Mouse (Mus musculus) liver, embryonic 14.5 days (tissue): Measurements from ENCODE around the gene Phf13. TPM values are rescaled to one million over a fixed set of nuclear protein-coding genes. Genes with fewer than 3 reads are reported as not detected.
A peak's percentile ranks its signal among the peaks of the same experiment; 100 is the strongest.

Source experiments
- ATAC-seq: fragments of 200-750 bp; cut with Nextera tagmentation; 2 replicates; pipeline ENCODE4 v1.8.0; 2017; ENCODE audit warnings: moderate number of reproducible peaks, mild to moderate bottlenecking, moderate library complexity; ENCODE audit not compliant: insufficient read depth
- DNase-seq, 3 experiments: peaks; one replicate each; pipeline ENCODE4 v3.0.0-alpha.2; 2012 to 2013; ENCODE audit warnings: low read depth in 3 of 3, low spot score in 3 of 3
- H3K27ac ChIP-seq: fragments of 300-500 bp; sonication (generic); 2 replicates; pipeline ENCODE4 v1.5.1; 2014; ENCODE audit warnings: moderate library complexity, mild to moderate bottlenecking, control low read depth, inconsistent platforms
- H3K27me3 ChIP-seq: fragments of 300-500 bp; sonication (generic); 2 replicates; pipeline ENCODE4 v1.6.1; 2014; ENCODE audit warnings: mild to moderate bottlenecking, low read length, moderate library complexity; ENCODE audit not compliant: control insufficient read depth, insufficient read depth
- H3K36me3 ChIP-seq: fragments of 300-500 bp; sonication (generic); replicated peaks from 2 replicates; pipeline ENCODE4 v1.6.1; 2014; ENCODE audit warnings: low read depth; ENCODE audit not compliant: control insufficient read depth, insufficient read depth
- H3K4me1 ChIP-seq, 2 experiments: fragments of 200-500 bp in 1 of 2; fragments of 300-500 bp in 1 of 2; sonication (generic) in 1 of 2; replicated peaks; 2 replicates each; pipeline ENCODE4 v1.6.1; 2012 to 2014; ENCODE audit warnings: antibody characterized with exemption in 1 of 2, inconsistent platforms in 1 of 2, low read length in 1 of 2; ENCODE audit not compliant: control insufficient read depth in 2 of 2, insufficient read depth in 2 of 2
- H3K4me2 ChIP-seq: fragments of 300-500 bp; sonication (generic); 2 replicates; pipeline ENCODE4 v1.6.1; 2014; ENCODE audit warnings: low read depth, mild to moderate bottlenecking, control low read depth, moderate library complexity
- H3K4me3 ChIP-seq, 2 experiments: fragments of 200-500 bp in 1 of 2; fragments of 300-500 bp in 1 of 2; sonication (generic) in 1 of 2; 2 replicates each; pipeline ENCODE4 v1.5.1; 2012 to 2014; ENCODE audit warnings: low read depth in 2 of 2, low read length in 2 of 2, mild to moderate bottlenecking in 2 of 2, control low read depth in 1 of 2, inconsistent platforms in 1 of 2, moderate library complexity in 1 of 2; ENCODE audit not compliant: insufficient read depth in 1 of 2
- H3K9ac ChIP-seq: fragments of 300-500 bp; sonication (generic); replicated peaks from 2 replicates; pipeline ENCODE4 v1.6.1; 2014; ENCODE audit warnings: mild to moderate bottlenecking, control low read depth, moderate library complexity
- H3K9me3 ChIP-seq: fragments of 300-500 bp; sonication (generic); 2 replicates; pipeline ENCODE4 v1.6.1; 2016; ENCODE audit warnings: low read length, mixed read lengths; ENCODE audit not compliant: control insufficient read depth
- CTCF ChIP-seq: IDR thresholded peaks from 2 replicates; pipeline ENCODE4 v1.5.1; 2016; ENCODE audit warnings: antibody characterized with exemption, low read depth, control low read depth
- EP300 ChIP-seq: IDR thresholded peaks from 2 replicates; pipeline ENCODE4 v1.6.1; 2016; ENCODE audit warnings: antibody characterized with exemption, low read depth
- WGBS: fragments of 180-500 bp; shearing (Covaris S2); extraction: QIAGEN DNeasy Blood & Tissue Kit; methylation state at CpG from one replicate; pipeline ENCODE4 v1.1.7; 2014; ENCODE audit not compliant: insufficient replicate concordance; 5-methylcytosine and 5-hydroxymethylcytosine counted together
- polyA plus RNA-seq, 2 experiments: library from polyadenylated mRNA; depleted of rRNA in 1 of 2; stranded (reverse) in 1 of 2; unstranded in 1 of 2; fragments of >200 nt; fragmentation: Nextera tagmentation in 1 of 2; extraction: Ambion mirVana in 1 of 2; gene quantifications; 2 replicates each; pipeline versions ENCODE4 v1.2.1 to v1.2.3; 2012 to 2014

Phf13 gene
- polyA plus RNA-seq, 2 experiments = 2.9 to 3.7 TPM

GRCm38 (mm10) chr4:152000906-152001305, 4.8 kb upstream of the Phf13 start:
- Histone ChIP-seq H3K4me1 (peaks cover 9 to 10% of the 10 kb centered on the region in 2 experiments), H3K27me3 (no peaks in the 10 kb centered on the region), H3K36me3 (no peaks in the 10 kb centered on the region), H3K4me2 (no peak overlapping the region), H3K9me3 (no peaks in the 10 kb centered on the region), H3K27ac (no peak overlapping the region), H3K9ac (no peak overlapping the region), H3K4me3 (no peak overlapping the region)
- ATAC-seq = no peak
- TF ChIP-seq EP300 (no peak), CTCF (no peak)
- no peak for DNase-seq
- WGBS = 50% methylated on average over 4 of the region's 4 CpGs

GRCm38 (mm10) chr4:151999481-151999880, 3.4 kb upstream of the Phf13 start:
- no peak overlapping the region for H3K27ac ChIP-seq
- no peak for ATAC-seq
- WGBS = 19% methylated on average over 3 of the region's 3 CpGs

GRCm38 (mm10) chr4:151997701-151998100, 1.6 kb upstream of the Phf13 start:
- 42% methylated on average over 3 of the region's 3 CpGs for WGBS
- no peak overlapping the region for H3K27ac ChIP-seq
- peaks cover 14 to 19% of the 10 kb centered on the region in 2 experiments for H3K4me1 ChIP-seq
- no peak for DNase-seq
- ATAC-seq = no peak
- peak overlapping the region; percentile 85 for H3K4me2 ChIP-seq
- TF ChIP-seq EP300 = no peak
- H3K9me3 ChIP-seq = no peaks in the 10 kb centered on the region
- H3K9ac ChIP-seq = peak overlapping the region; percentile 97
- peak overlapping the region in 1 of 2 experiments; percentile 81; a peak in 2 of 4 replicates for H3K4me3 ChIP-seq
- no peaks in the 10 kb centered on the region for H3K36me3 ChIP-seq
- peaks cover 14% of the 10 kb centered on the region for H3K27me3 ChIP-seq

More at GRCm38 (mm10) chr4:151999481-151999880, 3.4 kb upstream of the Phf13 start:
- Histone ChIP-seq H3K4me2 (no peak overlapping the region), H3K27me3 (peaks cover 6% of the 10 kb centered on the region), H3K4me1 (peaks cover 11 to 12% of the 10 kb centered on the region in 2 experiments), H3K9me3 (no peaks in the 10 kb centered on the region), H3K4me3 (no peak overlapping the region), H3K36me3 (no peaks in the 10 kb centered on the region), H3K9ac (no peak overlapping the region)
- TF ChIP-seq CTCF (no peak), EP300 (no peak)
- no peak for DNase-seq

DNA sequence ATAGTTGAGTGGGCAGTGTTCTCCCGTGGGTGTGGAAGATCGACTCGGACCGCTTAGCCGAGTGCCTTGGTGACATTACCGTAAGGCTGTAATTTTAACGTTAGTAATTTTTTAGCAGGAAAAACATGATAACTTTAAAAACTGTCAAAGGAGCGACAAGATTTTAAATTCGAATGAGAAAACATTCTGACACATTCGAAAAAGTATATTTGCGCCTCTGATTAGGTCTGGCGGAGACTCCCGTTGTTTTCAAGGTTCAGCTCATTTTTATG, 829 bp upstream of the Phf13 start:
- 3% methylated on average over 13 of the region's 13 CpGs for WGBS
- H3K9ac ChIP-seq = peak overlapping the region; percentile 97
- H3K27me3 ChIP-seq = peaks cover 14% of the 10 kb centered on the region
- H3K9me3 ChIP-seq = no peaks in the 10 kb centered on the region
- ATAC-seq = no peak
- peaks cover 14 to 19% of the 10 kb centered on the region in 2 experiments for H3K4me1 ChIP-seq
- H3K4me2 ChIP-seq = peak overlapping the region; percentile 85
- peak overlapping the region; percentile 81 to 83 for H3K4me3 ChIP-seq
- peak overlapping the region; percentile 80 for H3K27ac ChIP-seq
- peaks cover 3% of the 10 kb centered on the region; the same call in 1 of the 2 replicates for H3K36me3 ChIP-seq
- TF ChIP-seq EP300 (no peak), CTCF (no peak)
- no peak for DNase-seq

DNA sequence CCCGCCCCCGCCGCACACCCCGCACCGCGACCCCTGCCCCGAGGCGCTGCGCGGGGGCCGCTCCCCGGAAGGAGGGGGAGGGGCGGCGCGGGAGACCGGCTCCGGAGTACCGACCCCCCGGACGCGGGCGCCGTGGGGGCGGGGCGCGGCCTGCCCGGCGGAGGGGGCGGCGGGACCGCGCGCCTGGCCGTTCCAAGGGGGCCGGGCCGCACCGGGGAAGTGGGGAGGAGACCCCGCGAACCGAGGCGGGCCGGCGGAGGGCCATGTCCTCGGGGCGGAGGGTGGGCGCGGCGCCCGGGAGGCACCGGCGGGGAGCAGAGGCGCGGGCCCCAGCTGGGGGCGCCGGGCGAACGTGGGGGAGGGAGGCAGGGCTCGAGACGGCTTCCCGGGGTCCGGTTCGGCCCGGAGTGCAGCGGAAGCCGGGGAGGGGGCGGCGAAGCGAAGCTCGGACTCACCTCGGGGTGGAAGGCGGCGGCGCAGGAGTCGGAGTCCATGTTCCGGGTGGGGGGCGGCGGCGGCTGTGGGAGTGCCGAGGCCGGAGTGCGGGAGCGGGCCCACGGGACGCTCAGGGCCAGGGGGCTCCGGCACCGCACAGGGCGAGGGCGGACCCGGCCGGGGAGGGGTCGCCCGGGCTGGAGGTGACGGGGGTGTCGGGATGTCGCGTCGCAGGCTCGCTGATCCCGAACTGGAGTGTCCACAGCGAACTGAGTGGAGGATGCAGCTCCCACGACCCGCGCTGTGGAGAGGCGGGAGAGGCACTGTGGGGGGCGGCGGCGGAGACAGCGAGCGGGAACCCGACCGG, 486 bp downstream of the Phf13 start:
- peaks cover 14 to 19% of the 10 kb centered on the region in 2 experiments for H3K4me1 ChIP-seq
- H3K4me3 ChIP-seq = peak overlapping the region; percentile 76 to 81
- ATAC-seq = peak; percentile 1; the same call in 1 of the 2 replicates
- WGBS = 1% methylated on average over 96 of the region's 111 CpGs
- peak overlapping the region; percentile 92 for H3K9ac ChIP-seq
- no peaks in the 10 kb centered on the region for H3K9me3 ChIP-seq
- no peak for TF ChIP-seq CTCF
- TF ChIP-seq EP300 = no peak
- DNase-seq = no peak
- peaks cover 8% of the 10 kb centered on the region; the same call in 1 of the 2 replicates for H3K36me3 ChIP-seq
- peak overlapping the region; percentile 99 for H3K4me2 ChIP-seq
- H3K27ac ChIP-seq = peak overlapping the region; percentile 15
- peaks cover 14% of the 10 kb centered on the region for H3K27me3 ChIP-seq
